Mouse (Mus musculus) adrenal gland, adult (tissue): Measurements from ENCODE around the gene Gm20388.
A peak's percentile ranks its signal among the peaks of the same experiment; 100 is the strongest.
"Not testable (repeated sequence)": the region's sequence is repeated elsewhere in the genome, so short reads cannot be mapped to it uniquely, and the experiment has no call there.

ENCODE experiments used
- DNase-seq, 2 experiments: peaks; one replicate each; pipeline ENCODE4 v3.0.0; 2022 to 2023; ENCODE audit warnings: low spot score in 1 of 2; ENCODE audit not compliant: inconsistent age in 2 of 2

Gm20388 gene

DNA sequence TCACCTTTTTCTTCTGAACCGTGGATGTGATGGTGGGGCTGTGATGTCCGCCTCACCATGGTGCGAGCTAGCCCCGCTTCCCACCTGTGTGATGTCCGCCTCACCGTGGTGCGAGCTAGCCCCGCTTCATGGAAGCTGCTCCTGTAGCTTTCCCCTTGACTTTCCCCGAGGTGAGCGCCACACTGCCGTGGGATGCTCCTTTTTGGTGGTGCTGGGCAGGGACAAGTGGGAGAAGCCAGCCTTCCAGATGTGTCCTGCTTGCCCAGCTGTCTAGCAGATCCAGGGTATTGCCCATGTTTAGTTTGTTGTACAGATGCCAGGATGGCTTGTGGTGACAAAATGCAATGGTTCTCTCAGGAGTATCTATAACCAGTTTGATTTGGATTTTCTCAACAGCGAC is 1752.5 kb downstream of the Gm20388 start:
- no peak for DNase-seq

DNA sequence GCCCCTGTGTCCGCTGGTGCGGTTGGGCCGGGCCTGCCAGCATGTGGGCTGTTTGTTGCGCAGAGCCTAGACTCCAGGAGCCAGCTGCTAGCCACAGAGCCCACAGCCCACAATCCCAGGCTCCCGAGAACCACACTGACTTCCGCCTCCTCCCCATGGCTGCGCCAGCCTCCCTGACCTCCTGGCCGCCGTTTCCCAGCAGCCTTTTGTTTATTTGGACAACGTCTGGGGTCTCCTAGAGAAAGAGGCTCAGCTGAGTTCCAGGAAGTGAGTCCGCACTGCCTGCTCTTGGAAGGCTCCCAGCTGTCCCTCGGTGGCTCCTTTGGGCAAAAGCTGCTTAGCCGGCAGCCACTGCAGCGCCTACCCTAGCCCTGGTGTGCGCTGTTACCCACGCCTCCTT is 1754.7 kb downstream of the Gm20388 start:
- peak; percentile 67 to 75 for DNase-seq

DNA sequence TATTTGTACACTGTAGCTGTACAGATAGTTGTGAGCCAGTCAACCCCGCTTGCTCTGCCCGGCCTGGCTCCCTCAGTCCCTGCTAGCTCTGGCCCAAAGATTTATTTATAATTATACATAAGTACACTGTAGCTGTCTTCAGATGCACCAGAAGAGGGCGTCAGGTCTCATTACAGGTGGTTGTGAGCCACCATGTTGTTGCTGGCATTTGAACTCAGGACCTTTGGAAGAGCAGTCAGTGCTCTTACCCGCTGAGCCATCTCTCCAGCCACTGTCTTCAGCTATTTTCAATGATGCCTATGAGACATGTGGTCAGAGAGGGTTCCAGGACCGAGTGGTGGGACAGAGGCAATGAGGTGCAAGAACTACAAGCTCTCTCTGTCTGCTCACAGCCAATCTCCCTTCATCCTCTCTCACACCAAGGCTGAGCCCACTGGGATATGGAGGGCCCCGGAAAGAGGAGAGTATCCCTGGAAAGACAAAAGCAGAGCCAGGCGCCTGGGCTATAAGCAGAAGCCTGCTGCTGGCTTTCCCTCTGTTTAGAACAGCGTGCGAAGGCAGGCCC is 1757.4 kb downstream of the Gm20388 start:
- DNase-seq = not testable (repeated sequence)

DNA sequence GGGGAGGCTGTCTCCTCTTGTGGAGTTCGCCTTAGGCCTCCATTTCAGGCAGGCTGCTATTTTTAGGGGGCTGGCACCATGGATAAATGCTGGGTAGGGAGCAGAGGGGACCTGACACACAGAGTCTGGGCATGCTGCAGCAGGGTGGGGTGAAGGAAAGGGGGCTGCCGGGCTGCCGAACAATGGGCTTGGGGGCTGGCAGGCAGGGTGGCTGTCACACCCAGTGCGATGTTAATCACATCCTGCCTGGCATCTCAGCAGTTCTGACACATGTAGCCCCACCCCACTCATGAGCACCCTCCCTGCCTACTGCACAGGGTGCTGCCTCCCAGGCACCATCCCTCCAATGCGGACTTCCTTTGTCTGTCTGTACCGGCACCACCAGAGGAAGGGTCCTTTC is 1757.9 kb downstream of the Gm20388 start:
- DNase-seq = peak; percentile 36 to 57

DNA sequence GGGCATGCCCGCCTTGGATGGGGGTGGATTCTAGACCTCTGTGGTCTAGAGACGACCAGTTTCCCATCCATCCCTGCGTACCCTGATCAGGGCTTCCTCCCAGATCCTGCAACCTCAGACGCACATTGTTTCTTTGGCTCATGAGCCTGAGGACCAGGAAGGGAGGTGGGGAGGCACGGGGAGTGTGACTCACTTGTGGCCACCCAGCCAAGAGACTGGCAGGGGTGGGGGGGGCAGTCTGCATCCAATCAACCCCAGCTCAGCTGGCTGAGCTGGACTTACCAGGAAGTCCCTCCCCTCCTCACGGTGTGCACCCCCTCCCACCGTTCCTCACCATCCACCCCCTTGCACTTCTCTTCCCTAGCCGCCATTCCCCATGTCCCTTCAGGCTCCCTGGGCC is 1758.6 kb downstream of the Gm20388 start:
- DNase-seq = peak; percentile 37 to 57

DNA sequence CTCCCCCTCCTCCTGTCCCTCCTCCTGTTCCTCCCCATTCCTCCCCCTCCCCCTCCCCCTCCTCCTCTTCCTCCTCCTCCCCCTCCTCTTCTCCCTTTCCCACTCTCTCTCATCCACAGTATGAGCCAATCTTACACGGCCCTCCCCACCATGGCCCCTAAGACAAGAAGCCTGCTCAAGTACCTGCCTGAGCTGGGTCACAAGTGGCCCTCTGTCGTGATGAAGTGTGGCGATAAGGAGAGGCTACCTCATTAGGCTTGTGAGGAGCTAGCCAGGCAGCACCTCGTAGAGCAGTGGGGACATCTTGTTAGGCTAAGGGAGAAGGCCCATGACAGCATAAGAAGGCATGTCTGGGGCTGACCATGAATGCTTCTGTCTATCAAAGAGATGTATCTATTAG is 1762.5 kb downstream of the Gm20388 start:
- no peak for DNase-seq

DNA sequence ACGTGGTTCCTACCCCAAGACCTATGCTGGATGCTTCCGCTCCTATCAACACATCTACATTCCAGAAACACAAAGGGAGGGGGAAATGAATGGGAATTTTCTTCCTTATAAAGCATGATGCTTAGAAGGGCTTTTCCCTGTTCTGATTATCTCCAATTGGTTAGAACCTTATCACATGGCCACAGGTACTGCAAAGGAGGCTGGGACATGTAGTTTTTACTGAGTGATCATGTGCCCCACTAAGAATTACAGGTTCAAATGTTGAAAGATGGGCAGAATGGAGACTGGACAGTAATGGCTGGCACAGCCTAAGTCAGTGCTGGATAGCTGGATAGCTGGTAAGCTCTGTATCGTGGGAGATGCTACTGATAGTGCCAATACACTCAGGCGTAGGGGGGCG is 1763.3 kb downstream of the Gm20388 start:
- DNase-seq = peak in 1 of 2 experiments; percentile 66

DNA sequence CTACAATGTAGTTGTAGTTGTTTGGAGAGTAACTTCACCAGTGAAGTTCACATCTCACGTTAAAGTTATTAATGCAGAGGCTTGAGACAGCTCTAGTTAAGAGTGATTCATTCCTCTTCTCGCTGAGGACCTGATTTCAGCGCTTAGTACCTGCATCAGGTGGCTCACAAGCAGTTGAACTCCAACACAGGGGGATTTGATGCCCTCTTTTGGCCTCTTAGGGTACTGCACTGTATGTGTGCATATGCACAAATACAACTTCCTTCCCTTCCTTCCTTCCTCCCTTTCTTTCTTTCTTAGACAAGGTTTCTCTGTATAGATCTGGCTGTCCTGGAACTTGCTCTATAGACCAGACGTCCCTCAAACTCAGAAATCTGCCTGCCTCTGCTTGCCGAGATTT is 1763.9 kb downstream of the Gm20388 start:
- peak in 1 of 2 experiments; percentile 56 for DNase-seq

DNA sequence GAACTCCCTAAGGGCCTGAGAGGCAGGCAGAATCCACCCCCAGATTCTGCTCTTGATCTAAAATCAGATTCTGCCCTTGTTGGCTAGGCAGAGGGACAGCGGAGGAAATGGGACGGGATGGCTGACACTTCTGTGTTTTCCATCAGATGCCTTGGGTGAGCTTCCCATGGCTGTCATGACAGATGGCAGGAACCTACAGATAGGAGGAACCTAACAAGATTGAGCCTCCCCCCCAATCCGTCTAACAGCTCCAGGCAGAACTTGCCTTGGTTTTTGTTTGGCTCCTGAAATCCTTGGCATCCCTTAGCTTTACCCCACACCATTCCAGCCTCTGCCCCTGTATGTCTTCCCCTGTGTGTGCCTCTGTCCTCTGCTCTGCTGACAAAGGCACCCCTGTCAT is 1764.5 kb downstream of the Gm20388 start:
- no peak for DNase-seq

DNA sequence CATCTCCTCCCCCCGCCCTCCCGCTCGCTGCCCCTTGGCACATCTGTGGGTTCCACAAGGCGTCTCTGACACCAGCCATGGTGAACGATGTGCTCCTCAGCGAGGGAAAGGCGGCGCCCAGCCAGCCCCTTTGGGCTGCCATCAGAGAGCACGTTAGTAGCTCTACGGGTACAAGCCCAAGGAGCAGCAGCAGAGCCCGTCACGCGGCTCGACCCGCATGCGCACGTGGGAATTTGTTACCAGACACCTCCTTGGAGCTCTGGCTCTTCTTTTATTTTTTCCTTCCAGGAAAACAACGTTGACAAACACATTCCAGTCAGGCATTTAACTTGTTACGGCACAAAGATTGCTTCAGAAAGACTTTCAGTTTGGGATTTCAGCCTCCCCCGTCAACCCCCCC is 1765.1 kb downstream of the Gm20388 start:
- peak; percentile 57 to 74 for DNase-seq

DNA sequence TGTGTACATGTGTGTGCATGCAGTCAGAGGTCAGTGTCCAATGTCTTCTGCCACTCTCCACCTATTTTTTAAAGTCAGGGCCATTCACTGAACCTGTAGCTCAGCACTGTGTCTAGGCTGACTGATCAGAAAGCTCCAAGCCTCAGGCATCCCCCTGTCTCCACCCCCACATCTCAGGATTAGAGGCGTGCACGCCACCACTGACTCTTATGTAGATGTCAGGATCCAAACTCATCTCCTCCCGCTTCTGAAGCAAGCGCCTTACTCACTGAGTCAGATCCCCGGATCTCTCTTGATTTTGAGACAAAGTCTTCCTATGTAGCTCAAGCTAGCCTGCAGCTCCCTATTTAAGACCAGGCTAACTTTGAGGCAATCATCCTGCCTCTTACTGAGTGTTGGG is 1768.1 kb downstream of the Gm20388 start:
- DNase-seq = no peak

DNA sequence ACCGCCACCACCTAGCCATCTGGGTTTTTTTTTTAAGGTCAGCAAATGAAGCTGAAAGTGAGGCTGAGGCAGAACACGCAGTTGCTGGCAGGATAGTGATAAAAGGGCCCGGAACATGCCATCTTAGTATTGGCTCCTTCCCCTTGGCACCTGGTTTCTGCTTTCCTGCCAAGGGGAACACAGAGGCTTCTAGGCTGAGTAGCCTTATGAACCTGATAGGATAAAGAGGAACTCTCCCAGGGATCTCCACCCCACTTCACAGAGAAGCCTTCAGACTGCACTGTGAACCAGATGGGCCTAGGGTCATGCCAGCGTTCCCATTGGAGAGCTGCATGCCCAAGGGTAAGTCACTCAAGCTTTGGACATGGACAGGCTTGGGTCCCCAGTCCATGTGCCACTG is 1770.3 kb downstream of the Gm20388 start:
- DNase-seq = no peak

DNA sequence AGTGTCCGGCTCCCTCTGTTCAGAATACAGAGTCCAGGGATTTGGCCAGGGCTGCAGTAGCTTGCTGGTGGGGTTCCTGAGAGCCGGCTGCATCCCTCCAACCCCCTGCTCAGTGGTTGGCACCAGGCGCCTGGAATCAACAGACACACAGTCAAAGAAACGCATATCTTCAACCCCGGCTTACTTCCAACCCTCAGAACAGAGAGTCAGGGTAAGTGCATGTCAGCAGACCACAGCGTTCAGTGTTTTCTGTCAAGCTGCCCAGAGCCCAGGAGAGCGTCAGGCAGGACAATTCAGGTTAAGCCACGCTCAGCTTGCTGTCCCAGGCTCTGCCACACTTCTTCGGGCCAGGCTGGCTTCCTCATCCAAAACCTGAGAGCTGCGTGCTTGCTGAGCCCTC is 1770.8 kb downstream of the Gm20388 start:
- DNase-seq = no peak

DNA sequence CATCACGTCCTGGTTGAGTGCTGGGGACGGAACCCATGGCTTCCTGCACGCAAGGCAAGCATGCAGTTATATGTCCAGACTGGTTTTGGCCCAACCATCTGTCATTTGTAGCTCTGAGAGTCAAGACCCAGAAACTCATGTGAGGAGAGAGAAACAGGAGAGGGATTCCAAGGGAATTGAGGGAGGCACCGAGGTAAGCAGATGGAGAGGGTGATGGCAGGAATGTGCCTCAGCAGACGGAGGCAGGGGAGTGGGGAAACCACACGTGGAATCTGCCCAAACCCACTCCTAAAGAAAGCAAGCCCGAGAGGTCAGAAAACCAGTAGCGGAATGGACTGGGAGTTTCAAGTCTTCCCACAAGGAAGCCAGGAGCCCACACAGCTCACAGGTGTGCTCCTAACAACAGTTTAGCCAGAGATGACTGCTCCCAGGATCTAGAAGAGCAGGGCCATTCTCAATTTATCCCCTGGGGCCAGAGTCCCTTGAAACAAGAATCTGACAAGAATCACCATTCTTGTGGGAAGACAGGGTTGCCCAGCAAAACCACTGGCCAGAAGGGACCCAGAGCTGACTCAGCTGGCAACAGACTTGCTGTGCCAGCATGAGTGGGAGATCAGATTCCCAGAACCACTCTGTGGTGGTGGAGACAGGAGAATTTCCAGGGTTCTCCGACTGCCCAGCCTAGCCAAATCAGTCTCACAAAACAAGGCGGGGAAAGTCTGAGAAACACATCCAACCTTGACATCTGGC is 1772.6 kb downstream of the Gm20388 start:
- no peak for DNase-seq

DNA sequence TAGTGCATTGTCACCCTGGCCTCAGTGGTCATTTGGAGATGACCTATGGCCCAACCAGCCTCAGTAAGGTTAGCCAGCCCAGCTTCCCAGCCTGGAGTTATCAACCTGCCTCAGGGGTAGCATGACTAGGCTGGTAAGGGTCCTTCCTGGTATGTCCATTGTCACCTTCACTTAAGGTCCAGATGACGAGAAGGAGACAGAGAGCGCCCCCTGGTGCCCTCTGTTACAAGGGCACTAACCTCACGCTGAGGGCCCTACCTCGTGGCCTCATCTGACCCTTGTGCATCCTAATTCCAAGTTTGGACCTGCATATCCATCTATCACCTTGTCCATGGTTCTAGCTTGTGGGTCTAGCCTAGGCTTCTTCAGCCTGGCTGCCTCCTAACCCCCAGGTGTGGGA is 1774.8 kb downstream of the Gm20388 start:
- peak; percentile 60 to 84 for DNase-seq

DNA sequence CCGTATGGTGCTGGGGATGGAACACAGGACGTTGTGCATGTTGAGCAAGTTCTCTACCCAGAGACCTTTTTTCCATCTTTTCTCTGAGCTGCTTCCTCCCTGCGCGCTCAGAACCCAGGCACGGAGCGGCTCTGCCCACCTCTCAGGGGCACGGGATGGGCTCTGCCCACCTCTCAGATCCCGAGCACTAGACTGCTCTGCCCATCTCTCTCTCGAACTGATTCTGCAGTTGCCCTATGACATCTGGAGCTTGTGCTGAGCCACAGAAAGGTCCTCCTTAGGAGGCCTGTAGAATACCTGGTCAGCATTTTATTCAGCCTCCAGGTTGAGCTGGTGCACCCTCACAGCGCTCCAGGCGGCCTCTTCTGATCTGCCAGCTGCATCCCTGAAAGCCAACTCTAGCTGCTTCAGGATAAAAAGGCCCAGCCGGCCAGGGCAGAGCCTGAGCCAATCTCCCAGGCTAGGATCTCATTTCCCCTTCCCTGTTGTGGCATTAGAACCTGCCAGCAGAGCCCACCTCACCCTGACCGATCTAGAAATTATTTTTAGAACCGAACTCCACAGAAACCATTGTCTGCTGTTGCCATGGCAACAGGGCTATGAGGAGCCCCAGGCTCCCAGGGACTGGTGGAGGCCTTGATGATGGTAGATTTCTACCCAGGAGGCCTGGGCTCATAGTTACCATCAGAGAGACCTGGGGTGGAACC is 1777.0 kb downstream of the Gm20388 start:
- peak; percentile 16 to 53 for DNase-seq

DNA sequence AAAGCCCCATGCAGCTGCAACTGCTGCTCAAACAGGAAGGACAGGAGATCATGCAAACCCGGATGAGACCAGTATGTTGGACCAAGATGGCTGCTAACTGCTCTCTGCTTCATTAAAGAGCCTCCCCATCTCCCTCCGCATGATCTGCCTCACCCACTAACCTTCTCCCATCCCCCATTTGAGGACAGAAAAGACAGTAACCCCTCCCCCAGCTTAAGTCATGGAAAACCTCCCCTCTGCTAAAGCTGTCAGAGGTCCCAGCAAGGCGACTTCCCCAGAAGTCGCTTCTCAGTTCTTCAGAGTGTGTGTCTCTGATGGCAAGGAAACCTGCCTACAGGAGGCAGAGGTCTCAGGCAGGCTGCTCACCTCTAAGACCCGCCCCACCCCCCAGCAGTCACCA is 1777.9 kb downstream of the Gm20388 start:
- no peak for DNase-seq

DNA sequence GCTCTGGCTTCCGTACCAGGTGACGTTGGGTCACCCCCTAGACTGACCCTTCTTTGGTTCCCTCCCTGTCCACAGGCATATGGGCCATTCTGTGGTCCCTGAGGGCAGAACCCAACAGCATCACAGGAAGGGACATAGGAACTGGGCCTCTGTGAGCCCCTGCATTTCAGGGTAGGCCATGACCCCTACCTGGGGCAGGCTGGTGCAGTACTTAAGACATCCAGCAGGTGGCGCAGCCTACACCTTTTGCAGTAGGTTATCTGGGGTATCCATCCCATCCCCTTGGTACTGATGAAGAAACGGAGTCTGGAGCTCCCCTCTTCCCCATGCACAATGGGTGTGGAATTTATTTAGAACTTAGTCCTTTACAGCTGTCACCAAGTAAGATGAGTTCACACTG is 1783.8 kb downstream of the Gm20388 start:
- DNase-seq = peak; percentile 38 to 77

DNA sequence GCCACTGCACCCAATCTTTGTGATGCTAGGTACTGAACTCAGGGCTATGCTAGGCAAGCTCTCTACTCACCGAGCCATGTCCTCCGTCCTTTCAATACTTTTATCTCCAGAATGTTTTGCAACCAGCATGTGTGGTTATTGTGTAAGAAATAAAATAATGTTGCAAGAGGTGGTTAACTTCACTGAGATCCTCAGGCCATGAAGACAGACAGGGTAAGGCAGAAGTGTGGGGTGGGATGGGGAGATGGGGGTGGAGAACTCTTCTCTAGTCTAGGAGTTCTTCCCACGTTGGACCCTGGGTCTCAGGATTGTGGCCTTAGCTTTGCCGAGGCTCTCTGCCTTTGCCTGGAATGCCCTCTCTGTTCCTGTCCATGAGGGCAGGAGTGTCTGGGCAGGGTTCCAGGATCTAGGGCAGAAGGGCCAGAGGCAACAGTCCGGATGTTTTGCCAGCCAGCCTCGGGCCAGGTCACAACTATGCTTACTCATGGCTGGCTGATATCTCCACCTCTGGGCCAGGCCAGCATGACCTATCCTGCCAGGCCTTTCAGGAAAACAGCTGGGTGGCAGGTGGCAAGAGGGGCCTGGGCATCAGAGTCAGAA is 1785.0 kb downstream of the Gm20388 start:
- DNase-seq = peak; percentile 78 to 96

DNA sequence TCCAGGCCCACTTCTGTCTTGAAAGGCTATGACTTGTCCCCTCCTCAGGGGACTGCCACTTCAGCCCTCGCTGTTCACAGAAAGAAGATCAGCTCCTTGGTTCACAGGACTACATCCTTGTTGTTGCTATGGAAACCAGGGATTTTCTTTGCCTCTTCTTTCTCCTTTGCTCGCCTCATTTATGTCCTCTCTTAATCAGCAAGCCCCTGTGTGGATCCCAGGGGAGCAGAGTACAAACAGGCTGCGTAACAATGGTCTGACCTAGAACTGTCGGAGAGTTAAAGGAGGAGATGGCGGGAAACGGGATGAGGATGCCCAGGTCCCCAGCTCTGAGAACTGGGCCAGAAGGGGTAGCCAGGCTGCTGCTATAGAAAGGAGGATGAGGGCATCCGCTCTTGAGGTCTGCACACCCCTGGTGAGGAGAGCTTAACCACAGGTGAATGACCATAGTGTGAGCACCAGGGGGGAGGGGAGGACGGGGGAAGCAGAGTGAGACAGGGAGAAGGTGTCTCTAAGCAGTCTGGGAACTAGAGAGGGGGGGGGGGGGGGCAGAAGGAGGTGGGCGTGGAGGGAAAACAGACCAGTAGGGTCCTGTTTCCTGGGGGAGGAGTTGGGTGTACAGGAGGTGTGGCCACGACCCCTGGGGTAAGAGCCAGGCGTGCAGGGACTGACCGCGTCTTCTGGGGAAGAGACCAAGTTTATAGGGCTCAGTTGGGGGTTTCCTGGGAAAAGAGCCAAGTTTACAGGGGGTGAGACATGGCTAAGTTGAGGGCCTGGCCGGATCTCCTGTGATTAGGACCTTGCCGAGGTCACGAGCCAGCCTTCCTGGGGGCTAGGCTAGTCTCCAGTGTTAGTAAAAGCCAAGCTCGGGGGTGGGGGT is 1787.3 kb downstream of the Gm20388 start:
- DNase-seq = no peak

DNA sequence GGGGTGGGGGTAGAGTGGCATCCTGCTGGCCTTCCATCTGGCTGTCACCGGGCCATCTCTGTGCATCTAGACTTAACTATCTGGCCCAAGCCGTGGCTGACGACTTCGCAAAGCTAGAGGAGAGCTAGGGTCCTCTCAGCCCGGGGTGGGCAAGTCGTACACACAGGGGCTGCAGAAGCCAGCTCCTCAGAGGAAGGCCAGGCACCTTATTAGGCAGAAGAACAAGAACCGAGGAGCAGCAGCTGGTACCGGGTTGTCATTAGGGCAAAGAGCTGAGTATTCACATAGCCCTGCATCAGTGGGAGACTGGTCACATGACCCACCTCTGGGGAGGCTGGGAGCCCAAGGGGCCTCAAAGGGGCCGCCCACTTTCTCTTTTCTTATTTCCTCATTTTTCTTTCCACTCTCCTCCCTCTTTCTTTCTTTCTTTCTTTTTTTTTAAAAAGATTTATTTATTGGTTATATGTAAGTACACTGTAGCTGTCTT is 1788.0 kb downstream of the Gm20388 start:
- no peak for DNase-seq
